Mouse (Mus musculus) limb, embryonic 14.5 days (tissue): ENCODE results near the gene Cd44. TPM values are rescaled to one million over a fixed set of nuclear protein-coding genes. Genes with fewer than 3 reads are reported as not detected.
A peak's percentile ranks its signal among the peaks of the same experiment; 100 is the strongest.

Experiments
- ATAC-seq: fragments of 200-750 bp; cut with Nextera tagmentation; 2 replicates; pipeline ENCODE4 v1.8.0; 2017; ENCODE audit warnings: low read depth, moderate number of reproducible peaks, moderate TSS enrichment; ENCODE audit not compliant: low FRiP score
- DNase-seq: peaks from one replicate; pipeline ENCODE4 v3.0.0-alpha.2; 2015; ENCODE audit warnings: low spot score
- H3K27ac ChIP-seq: fragments of 300-500 bp; sonication (generic); replicated peaks from 2 replicates; pipeline ENCODE4 v1.5.1; 2014; ENCODE audit warnings: low read depth, mild to moderate bottlenecking, low read length, moderate library complexity, mixed read lengths
- H3K27me3 ChIP-seq: fragments of 300-500 bp; sonication (generic); 2 replicates; pipeline ENCODE4 v1.6.1; 2014; ENCODE audit warnings: low read length, mixed read lengths; ENCODE audit not compliant: control insufficient read depth, insufficient read depth
- H3K36me3 ChIP-seq: fragments of 300-500 bp; sonication (generic); 2 replicates; pipeline ENCODE4 v1.6.1; 2014; ENCODE audit warnings: mild to moderate bottlenecking, low read length, moderate library complexity, mixed read lengths; ENCODE audit not compliant: control insufficient read depth, insufficient read depth
- H3K4me1 ChIP-seq: fragments of 300-500 bp; sonication (generic); 2 replicates; pipeline ENCODE4 v1.6.1; 2014; ENCODE audit warnings: antibody characterized with exemption, low read length, mixed read lengths; ENCODE audit not compliant: control insufficient read depth, insufficient read depth
- H3K4me2 ChIP-seq: fragments of 300-500 bp; sonication (generic); replicated peaks from 2 replicates; pipeline ENCODE4 v1.6.1; 2014; ENCODE audit warnings: low read depth, mild to moderate bottlenecking, low read length, moderate library complexity; ENCODE audit not compliant: severe bottlenecking
- H3K4me3 ChIP-seq: fragments of 300-500 bp; sonication (generic); replicated peaks from 2 replicates; pipeline ENCODE4 v1.5.1; 2014; ENCODE audit warnings: low read length
- H3K9ac ChIP-seq: fragments of 300-500 bp; sonication (generic); 2 replicates; pipeline ENCODE4 v1.6.1; 2014; ENCODE audit warnings: mild to moderate bottlenecking, low read depth, low read length, moderate library complexity; ENCODE audit not compliant: severe bottlenecking
- H3K9me3 ChIP-seq: fragments of 300-500 bp; sonication (generic); 2 replicates; pipeline ENCODE4 v1.6.1; 2016; ENCODE audit warnings: low read length; ENCODE audit not compliant: control insufficient read depth
- POLR2A ChIP-seq: fragments of 200-500 bp; IDR thresholded peaks from 2 replicates; pipeline ENCODE4 v1.8.0; 2012; ENCODE audit warnings: inconsistent platforms, mild to moderate bottlenecking, moderate library complexity, borderline replicate concordance; ENCODE audit not compliant: insufficient read depth, insufficient read length; ENCODE audit errors: extremely low read depth
- WGBS: fragments of 180-500 bp; shearing (Covaris S2); extraction: QIAGEN DNeasy Blood & Tissue Kit; methylation state at CpG from one replicate; pipeline ENCODE4 v1.1.7; 2014; 5-methylcytosine and 5-hydroxymethylcytosine counted together
- polyA plus RNA-seq, 2 experiments: library from polyadenylated mRNA; depleted of rRNA in 1 of 2; stranded (reverse) in 1 of 2; unstranded in 1 of 2; fragments of >200 nt; fragmentation: Nextera tagmentation in 1 of 2; extraction: Ambion mirVana in 1 of 2; gene quantifications; 2 replicates each; pipeline versions ENCODE4 v1.2.1 to v1.2.3; 2012 to 2014

The Cd44 gene
- polyA plus RNA-seq, 2 experiments, result 29.3 to 46.3 TPM

GRCm38 (mm10) chr2:102873848-102874247 lies 27.6 kb downstream of the Cd44 start:
- no peak for TF ChIP-seq POLR2A
- DNase-seq (peak; percentile 34), ATAC-seq (peak; percentile 47; the same call in 1 of the 2 replicates)
- 43% methylated on average over 4 of the region's 4 CpGs for WGBS
- no peak overlapping the region for H3K4me3 ChIP-seq
- H3K4me2 ChIP-seq, result no peak overlapping the region
- H3K36me3 ChIP-seq, result no peaks in the 10 kb centered on the region
- H3K9me3 ChIP-seq, result no peaks in the 10 kb centered on the region
- H3K9ac ChIP-seq, result no peak overlapping the region
- H3K27me3 ChIP-seq, result no peaks in the 10 kb centered on the region
- 0 out of 2 replicates have a peak, but pooled peaks cover 6% of the 10 kb centered on the region for H3K4me1 ChIP-seq
- H3K27ac ChIP-seq, result no peak overlapping the region

- Histone ChIP-seq H3K4me1 (0 out of 2 replicates have a peak, but pooled peaks cover 6% of the 10 kb centered on the region), H3K4me3 (no peak overlapping the region), H3K27ac (no peak overlapping the region), H3K27me3 (no peaks in the 10 kb centered on the region), H3K9ac (no peak overlapping the region), H3K36me3 (no peaks in the 10 kb centered on the region), H3K9me3 (no peaks in the 10 kb centered on the region), H3K4me2 (no peak overlapping the region)
- ATAC-seq (no peak), DNase-seq (peak; percentile 45)
- WGBS, result 77% methylated on average over 4 of the region's 4 CpGs
- no peak for TF ChIP-seq POLR2A
These were observed 28.3 kb downstream of the Cd44 start for GRCm38 (mm10) chr2:102873194-102873593.

- Histone ChIP-seq H3K9me3 (no peaks in the 10 kb centered on the region), H3K36me3 (no peaks in the 10 kb centered on the region), H3K4me2 (no peak overlapping the region), H3K27ac (no peak overlapping the region), H3K9ac (no peak overlapping the region), H3K4me1 (0 out of 2 replicates have a peak, but pooled peaks cover 6% of the 10 kb centered on the region), H3K27me3 (no peaks in the 10 kb centered on the region), H3K4me3 (no peak overlapping the region)
- 60% methylated on average over 2 of the region's 2 CpGs for WGBS
- TF ChIP-seq POLR2A, result no peak
- ATAC-seq (no peak), DNase-seq (no peak)
These were observed 29.0 kb downstream of the Cd44 start for GRCm38 (mm10) chr2:102872436-102872835.

GRCm38 (mm10) chr2:102868444-102868843 lies 33.0 kb downstream of the Cd44 start:
- no peak overlapping the region for H3K9ac ChIP-seq
- H3K4me2 ChIP-seq, result no peak overlapping the region
- TF ChIP-seq POLR2A, result no peak
- ATAC-seq (no peak), DNase-seq (no peak)
- no peak overlapping the region for H3K27ac ChIP-seq
- WGBS, result 81% methylated on average over 2 of the region's 2 CpGs
- H3K9me3 ChIP-seq, result no peaks in the 10 kb centered on the region
- H3K4me1 ChIP-seq, result no peaks in the 10 kb centered on the region
- H3K36me3 ChIP-seq, result no peaks in the 10 kb centered on the region
- H3K4me3 ChIP-seq, result no peak overlapping the region
- H3K27me3 ChIP-seq, result no peaks in the 10 kb centered on the region

- 58% methylated on average over 6 of the region's 6 CpGs for WGBS
- Histone ChIP-seq H3K4me2 (no peak overlapping the region), H3K4me3 (no peak overlapping the region), H3K4me1 (no peaks in the 10 kb centered on the region), H3K9me3 (no peaks in the 10 kb centered on the region), H3K27ac (no peak overlapping the region), H3K9ac (no peak overlapping the region), H3K27me3 (no peaks in the 10 kb centered on the region), H3K36me3 (no peaks in the 10 kb centered on the region)
- DNase-seq, result no peak
- no peak for TF ChIP-seq POLR2A
- no peak for ATAC-seq
These were observed 33.9 kb downstream of the Cd44 start for GRCm38 (mm10) chr2:102867396-102868088.
